Mouse (Mus musculus) adrenal gland, postnatal 0 days (tissue): ENCODE results near the gene Stk32b. TPM values are rescaled to one million over a fixed set of nuclear protein-coding genes. Genes with fewer than 3 reads are reported as not detected.

Experiments used
- polyA plus RNA-seq: library from polyadenylated mRNA; unstranded; fragments of >200 nt; fragmentation: Nextera tagmentation; extraction: Ambion mirVana; gene quantifications from 2 replicates; pipeline ENCODE4 v1.2.1, GENCODE M21; 2015

Gene Stk32b
- 2.6 and 6.6 TPM in 2 replicates for polyA plus RNA-seq

GRCm38 (mm10) chr5:37716505-37717372, at the start of gene Stk32b:
Gene Stk32b (minus strand): TSS chr5:37717171.

GRCm38 (mm10) chr5:37735224-37735623, 18.3 kb upstream of the Stk32b start, which contains the start of gene Cytl1:
Gene Cytl1 (plus strand): TSS chr5:37735519.

Other genes starting within 250 kb of the Stk32b start
- 1.9 and 3.3 TPM in 2 replicates for gene Cytl1, start 18.3 kb upstream of the Stk32b start, polyA plus RNA-seq
- gene Msx1, start 107.4 kb upstream of the Stk32b start, polyA plus RNA-seq, result 0.66 and 2.1 TPM in 2 replicates